Mouse (Mus musculus) left cerebral cortex, adult 8-10 months (tissue): Measurements from ENCODE around the gene Ppp1cc. TPM values are rescaled to one million over a fixed set of nuclear protein-coding genes. Genes with fewer than 3 reads are reported as not detected.

Source experiments
- DNase-seq, 2 experiments: peaks; one replicate each; pipeline ENCODE4 v3.0.0; 2022; ENCODE audit warnings: low spot score in 2 of 2
- total RNA-seq, 4 experiments: library from RNA; stranded (reverse); gene quantifications; 2 replicates each; pipeline ENCODE4 v1.2.4; 2022

The Ppp1cc gene
- total RNA-seq, result 100 to 1,000 TPM; 197 to 231 (median 211) TPM

DNA sequence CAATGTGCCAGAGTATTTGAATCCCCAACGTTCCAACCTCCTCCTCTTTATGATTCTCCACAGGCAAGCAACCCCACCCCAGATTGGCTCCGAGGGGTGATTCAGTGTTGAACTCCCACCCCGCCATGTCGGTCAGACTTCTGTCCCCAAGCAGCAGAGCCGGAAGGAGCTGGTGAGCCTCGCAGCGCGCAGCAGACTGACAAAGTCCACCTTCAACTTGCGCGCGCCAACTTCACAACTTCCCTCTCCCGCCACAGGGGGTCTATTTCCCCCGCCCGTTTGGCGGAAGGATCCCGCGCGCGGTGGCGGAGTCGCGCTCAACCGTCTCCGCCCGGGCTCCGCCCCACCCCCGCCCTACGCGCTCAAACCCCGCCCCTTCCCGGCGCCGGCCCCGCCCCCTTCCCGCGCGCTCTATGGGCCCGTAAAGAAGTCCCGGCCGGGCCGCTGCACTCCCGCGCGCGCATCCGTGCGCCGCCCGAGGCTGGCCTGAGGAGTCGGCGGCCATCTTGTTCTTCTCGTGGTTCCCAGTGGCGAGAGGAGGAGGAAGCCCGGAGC is at the start of gene Ppp1cc:
TSS of gene Ppp1cc (plus strand) at position 452 of the 555 bp plus-strand sequence.
- DNase-seq, result peak; percentile 78 to 86

DNA sequence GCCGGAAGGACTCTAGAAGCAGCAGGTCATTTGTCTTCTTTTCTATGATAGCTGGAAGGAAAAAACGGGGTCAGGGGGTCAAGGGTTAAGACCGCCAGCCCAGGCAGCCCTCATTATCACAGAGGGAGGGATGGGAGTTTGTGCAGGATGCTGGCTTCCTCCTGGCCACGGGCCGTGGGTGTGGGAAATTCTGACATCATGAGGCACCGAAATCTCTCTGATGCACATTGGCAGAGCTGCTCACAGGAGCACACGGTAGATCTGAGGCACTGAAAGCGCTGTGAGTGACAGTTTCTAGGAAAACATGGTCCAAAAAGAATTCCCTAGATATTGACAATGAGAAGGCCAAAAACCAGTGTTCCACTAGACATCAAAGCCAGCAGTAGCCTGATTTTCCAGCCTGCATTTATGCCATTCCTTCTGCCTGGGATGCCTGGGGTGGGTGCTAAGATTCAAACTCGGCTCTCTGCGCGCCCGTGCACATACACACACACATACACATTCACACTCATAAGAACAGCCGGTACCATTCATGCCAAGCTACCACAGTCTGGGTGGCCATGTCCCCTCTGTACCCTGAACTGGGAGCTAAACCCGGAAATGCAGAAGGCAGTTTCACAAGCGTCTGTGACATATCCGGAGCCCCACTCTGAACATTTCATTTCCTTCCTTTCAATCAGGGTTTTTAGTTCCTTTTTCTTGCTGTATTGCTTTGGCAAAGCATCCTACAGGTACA is 48.6 kb upstream of the Ppp1cc start:
- no peak for DNase-seq

DNA sequence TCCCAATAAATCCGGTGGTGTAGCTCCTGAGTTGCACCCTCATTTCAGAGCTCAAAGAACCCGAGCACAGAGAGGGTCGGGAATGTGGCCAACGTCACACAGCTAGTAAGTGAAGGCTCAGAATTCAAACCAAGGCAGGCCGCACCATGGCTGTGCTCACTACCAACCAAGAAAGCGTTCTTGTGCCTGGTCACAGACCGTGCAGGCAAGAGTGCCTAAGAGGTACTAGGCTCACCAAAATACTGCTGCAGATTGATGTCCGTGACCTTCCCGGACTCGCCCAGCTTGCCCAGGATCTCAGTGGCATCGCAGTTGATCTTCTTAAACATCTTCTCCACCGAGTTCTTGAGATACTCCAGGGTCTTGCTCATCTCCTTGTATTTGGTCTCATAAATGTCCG is 47.5 kb upstream of the Ppp1cc start:
- DNase-seq, result no peak

DNA sequence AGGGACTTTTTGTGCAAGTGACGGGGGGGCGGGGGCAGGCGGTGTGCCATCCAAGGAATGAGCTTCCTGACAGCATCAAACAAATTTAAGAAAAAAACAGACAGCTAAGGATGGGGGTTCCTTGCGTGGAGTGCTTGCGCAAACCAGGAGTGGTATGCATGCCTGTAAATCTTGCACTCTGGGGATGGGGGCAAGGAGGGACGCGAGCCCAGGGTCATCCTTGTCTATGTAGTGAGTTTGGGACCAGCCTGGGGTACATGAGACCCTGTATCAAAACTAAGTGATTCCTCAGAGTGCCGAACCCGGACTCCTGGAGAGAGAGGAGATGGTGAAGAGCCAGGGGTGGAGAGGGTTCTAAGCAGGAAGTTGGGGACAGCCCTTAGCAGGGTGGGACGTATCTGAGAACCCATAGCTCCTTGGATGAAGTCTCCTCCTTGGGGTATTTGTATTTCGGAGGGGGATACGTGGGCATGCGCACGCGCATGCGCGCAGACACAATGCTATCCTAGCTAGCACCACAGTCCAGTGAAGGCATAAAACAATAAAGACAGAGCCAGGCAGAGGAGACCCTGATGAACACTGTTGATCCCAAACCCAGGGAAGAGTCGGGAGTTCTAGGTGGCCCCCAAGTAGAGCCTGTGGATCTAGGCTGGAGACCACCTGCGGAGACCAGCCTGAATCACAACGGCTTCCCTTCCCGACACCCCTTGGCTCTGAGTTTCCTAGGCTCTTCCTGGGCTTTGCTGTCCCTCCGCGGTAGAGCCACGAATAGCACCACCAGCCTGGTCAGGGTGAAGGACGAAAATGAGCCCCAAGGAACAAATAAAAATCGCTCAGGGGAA is 46.8 kb upstream of the Ppp1cc start:
- no peak for DNase-seq

DNA sequence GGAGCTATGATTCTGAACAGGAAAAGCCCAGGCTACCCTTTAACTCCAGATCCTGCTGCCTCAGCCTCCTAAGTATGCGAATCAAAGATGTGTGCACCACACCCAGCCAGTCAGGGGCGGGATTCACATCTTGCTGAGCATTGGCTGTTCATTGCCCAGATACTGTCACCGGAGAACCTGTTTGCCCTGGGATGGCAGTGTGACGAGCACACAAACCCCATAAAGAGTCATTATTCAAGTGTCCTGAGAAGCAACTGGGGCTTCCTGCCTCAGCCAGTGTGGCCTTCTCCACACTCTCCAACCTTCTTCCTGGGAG is 46.2 kb upstream of the Ppp1cc start:
- no peak for DNase-seq

DNA sequence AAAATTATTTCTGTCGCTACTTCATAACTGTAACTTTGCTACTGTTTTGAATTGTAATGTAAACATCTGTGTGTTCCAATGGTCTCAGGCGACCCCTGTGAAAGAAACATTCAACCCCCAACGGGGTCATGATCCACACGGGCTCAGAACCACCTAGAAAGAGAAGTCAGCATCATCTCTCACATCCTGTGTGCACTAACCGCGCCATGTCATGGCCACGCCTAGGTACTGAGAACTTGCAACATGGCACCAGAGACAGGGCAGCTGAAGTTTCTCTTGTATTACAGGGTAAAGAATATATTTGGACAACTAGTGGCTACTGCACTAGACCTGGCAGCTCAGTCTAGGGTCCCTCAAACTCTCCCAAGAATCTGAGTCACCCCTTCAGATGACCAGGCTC is 44.6 kb upstream of the Ppp1cc start:
- no peak for DNase-seq

DNA sequence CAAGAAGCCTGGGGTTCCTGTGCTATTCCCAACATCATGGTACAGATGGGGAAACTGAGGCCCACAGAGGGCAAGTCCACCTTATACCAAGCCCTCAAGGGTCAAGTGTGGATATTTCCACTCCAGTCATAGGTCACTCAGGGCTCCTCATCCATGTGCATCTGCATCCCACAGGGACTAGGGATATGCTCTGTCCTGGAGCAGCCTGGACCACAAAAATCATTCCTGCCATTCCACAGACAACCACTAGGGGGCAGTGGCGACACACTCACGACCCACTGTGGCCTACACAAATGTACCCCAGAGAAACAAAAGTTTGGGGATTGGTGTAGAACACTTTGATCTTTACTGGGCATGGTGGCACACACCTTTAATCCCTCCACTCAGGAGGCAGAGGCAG is 43.9 kb upstream of the Ppp1cc start:
- DNase-seq, result peak in 1 of 2 experiments; percentile 46

DNA sequence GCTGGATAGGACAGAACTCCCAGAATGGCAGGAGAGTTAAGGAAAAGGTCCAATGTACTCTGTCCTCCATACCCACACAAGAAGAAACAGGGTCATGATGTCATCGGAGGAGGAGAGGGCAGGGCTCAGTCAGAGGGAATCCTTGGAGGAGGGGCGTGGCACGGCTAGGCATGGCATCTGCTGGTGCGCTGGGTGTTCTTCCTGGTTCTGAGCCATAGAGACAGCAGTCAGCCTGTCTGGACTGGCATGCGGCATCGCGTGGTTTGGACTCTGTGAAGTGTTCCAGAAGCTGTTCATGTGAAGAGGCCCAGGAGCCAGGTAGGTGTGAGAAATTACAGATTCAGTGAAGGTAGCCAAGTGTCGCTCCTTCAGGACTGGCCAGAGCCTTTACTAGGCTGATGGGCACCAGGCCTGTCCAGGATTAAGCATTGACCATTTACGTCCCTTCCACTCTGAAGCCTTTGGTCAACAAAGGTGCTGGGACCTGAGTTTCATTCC is 42.8 kb upstream of the Ppp1cc start:
- no peak for DNase-seq

DNA sequence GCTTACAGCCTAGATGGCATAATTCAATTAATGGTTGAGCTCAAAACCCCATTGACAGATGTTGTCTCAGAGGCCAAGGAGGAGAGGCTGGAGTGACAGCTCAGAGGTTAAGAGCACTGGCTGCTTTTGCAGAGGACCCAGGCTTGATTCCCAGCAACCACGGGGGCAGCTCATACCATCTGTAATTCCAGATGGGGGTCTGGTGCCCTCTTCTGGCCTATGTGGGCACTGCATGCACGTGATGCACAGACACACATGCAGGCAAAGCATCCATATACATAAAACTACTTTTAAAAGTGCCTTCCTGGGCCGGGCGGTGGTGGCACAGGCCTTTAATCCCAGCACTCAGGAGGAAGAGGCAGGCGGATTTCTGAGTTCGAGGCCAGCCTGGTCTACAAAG is 41.8 kb upstream of the Ppp1cc start:
- no peak for DNase-seq

DNA sequence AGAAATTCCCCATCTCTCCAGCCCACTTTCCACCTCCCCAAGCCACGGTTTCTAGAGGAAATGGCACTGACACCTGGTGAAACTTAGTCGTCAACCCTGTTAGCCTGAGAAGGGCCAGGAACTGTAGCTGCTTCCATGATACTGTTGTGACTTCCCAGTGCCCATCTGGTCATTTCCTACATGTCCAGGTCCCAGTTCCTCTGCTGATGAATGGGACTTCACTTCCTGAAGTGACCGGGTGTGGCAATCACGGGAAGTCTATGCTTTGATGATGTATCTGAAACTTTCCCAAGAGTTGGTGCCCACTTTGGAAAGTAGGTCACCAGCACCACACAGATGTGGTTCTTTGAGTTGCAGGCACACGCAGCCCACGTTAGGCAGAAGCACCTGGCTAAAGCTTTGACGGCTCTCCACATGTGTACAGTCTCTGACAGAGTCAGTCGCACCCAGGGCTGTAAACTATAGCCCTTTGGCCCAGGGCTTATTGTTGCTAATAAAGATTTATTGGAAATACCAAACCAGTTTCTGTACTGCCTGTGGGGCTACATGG is 32.8 kb upstream of the Ppp1cc start:
- DNase-seq, result no peak

DNA sequence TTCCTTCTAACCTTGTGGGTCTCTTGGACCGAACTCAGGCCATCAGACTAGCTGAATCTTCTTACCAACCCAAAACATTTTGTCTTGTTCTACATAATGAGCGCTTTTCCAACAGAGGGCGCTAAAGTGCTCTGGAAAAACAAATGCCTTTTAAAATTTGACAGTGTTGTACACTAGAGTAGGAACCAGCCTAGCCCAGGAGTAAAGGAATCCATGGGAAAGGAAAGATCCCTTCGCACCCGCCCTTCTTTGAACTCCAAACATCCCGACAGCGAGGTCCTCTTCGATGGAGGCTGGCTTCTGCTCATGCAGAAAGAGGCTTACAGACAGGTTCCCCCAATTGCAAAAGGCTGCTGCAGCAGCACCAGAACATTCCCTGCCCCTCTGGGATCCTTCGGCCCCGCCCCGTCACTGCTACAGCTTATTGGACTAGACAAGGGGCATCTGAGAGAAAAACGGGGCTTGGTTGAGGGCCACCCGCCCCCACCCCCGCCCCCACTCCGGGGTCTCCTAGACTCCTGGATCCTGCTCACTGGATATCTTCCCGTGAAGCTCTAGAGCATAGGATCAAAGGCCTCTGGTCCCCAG is 28.9 kb upstream of the Ppp1cc start:
- peak in 1 of 2 experiments; percentile 37 for DNase-seq

DNA sequence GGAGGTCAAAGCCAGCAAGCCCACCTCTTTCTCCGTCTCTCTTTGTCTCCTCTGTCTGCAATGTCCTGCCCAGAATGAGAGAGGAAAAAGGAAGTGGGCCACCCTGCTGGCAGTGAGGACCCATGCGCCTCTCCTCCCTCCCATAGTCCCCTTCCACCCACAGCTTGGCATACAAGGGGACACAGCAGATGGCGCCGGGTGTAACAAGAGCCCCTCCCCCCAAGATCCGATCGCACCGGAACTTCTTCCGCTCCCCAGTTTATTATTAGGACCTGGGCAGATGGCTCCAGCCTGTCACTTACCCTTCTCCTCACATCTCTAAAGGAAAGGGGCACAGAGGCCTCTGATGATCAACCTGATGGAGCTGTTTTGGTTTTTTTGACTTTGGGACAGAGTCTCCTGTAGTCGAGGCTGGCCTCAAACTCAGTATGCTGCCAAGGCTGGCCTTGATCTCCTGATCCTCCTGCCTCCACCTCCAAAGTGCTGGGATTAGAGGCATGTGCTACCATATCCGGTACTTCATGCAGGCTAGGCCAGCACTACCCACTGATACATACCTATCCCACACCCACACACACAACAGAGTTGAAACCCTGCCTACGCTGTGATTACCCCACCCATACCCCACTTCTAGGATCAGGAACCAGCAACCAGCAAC is 27.6 kb upstream of the Ppp1cc start:
- no peak for DNase-seq

DNA sequence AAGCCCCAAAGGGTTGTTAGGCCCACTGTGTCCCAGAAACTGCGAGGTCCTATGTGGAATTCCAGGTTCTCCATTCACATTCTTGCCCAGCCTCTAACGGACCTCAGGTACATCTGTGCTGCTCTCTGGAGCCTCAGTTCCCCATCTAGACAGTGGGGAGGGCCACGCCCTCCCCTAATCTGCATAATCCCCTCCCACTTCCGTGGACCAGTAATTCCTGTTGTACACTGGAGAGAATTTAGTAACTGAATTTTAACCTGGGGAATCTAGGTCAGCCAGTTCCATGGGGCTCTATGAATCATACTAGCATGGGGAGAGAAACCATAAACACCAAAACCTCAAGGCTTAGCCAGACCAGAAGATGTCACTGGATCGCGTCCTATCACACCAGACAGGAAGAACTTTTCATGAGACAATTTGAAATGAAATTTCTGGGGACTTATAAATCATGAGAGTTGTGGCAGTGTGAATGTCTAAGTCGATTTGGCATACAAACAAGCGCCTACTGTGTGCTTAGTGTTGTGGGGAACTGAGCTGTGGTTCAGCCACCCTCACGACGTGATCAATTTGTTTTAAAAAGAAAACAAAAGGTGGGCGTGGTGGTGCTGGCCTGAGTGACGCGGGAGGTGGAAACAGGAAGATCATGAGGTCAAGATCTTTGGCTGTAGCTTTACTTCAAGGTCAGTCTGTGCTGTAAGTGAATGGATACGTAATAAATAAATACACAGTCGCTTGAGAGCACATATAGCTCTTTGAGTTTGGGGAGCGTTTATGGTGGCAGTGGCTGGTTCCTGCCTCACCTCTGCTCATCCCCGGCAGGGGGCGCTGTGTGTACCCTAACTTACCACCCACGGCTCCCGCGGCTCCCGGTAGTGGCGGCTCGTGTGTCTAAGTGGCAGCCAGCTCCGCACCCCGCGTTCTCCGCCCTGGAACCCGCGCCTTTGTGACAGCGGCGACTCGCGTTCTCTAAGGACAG is 26.7 kb upstream of the Ppp1cc start:
- DNase-seq, result peak; percentile 72 to 74

DNA sequence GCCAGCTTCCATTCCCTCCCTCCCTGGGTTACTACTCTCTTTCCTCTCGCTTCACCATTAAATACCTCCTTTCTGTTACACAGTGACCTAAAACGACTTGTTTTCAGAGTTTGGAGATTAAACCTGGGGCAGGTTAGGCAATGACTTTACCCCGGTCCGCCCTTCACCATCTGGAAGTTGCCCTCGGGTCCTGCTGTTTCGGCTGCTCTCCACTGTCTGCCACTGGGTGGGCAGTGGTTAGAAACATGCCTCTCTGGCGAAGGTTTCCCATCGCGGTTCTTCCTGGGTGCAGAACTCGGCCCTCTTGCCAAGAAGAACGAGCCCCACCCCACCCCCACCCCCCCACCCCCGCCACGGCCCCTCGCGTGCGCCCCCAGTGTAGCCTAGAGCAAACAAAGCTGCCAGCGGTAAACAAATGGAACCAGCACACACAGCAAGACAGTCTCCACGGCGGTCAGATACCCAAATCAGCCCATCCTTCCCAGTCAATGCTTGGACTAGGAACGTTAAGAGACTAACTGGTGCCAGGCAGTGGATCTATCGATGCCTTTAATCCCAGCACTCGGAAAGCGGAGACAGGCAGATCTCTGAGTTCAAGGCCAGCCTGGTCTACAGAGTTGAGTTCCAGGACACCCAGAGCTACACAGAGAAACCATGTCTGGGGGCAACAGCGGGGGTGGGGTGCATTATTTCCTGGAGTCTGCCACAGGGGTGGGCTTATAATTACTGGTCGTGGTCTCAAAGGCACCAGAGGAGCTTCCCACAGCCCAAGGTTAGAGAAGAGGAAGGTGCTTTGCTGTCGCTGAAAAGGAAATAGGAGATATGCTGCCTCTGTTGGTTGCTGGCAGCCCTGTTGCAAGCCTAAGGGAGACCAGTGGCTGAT is 25.7 kb upstream of the Ppp1cc start:
- DNase-seq, result no peak

DNA sequence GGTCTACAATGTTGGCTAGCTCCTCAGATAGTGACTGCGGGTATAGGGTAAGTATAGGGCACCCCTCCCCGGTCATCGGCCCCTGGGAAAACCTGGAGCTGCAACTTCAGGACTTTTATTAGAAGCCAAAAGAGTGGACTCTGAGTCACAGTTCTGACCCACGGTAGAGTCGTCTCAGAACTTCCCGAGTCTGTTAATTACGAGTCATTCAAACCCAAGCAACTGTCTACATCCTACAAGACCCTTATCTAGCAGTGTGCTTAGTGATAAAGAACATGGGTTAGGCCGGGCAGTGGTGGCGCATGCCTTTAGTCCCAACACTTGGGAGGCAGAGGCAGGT is 25.1 kb upstream of the Ppp1cc start:
- DNase-seq, result no peak

DNA sequence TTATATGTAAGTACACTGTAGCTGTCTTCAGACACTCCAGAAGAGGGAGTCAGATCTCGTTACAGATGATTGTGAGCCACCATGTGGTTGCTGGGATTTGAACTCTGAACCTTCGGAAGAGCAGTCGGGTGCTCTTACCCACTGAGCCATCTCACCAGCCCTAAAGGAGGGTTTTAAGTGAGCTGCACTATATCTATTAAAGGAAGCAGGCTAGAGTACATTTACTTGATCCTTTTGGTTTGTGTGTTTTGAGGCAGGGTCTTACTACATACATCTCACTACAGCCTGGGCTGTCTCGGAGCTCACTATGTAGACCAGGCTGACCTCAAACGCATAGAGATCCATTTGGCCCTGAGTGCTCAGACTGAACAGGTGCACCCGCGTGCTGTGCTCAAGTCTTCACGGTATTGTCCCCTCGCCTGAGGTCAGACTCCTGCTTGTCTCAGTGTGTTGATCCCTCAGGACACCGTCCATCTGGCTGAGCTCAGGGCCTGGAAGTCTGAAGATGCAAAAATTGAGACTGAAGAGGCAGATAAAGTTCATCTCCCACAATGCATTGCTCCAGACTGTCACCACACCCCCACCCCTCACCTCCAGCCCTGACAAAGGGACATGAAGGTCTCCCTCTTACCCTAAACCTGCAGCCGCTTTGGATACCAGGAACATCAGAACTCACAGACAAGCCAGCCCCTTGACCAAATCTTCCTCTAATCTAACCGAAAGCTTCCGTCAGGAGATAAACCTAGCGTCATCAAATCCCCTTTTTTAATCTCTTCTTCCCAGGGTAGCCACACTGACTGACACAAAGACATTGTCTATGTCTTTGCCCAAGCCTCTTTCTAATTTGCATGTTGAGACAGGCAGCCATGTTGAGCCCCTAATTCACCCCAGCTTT is 23.4 kb upstream of the Ppp1cc start:
- no peak for DNase-seq

DNA sequence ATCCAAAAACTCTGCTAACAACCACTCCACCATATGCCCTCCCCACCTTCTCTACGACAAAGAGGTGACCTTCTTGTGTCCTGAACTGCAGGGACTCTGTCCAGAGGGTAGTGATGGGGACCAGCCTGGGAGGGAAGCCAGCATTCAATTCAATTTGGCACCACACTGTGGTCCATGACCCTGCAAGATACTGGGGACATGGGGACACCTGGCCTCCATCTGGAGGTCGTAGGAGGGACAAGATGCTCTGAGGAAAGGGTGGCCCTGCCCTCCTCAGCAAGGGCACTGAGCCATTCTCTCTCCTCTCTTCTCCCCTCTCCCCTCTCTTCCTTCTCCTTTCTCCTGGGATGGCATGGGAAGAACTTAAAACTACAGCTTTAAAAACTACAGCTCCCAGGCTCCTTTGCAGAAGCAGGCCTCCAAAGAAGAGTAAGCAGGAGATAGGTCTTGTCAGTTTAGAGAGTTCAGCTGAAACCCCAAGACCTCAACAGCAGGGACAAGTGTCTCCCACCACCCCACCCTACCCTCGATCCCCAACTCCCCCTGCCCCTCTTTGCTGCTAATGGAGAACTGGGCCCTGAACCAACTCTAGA is 22.7 kb upstream of the Ppp1cc start:
- no peak for DNase-seq
